Mouse (Mus musculus) olfactory bulb, adult 2 months (tissue): Measurements from ENCODE around the gene Tor2a.

Source experiments
- CTCF ChIP-seq: fragments of 200-500 bp; IDR thresholded peaks from 2 replicates; pipeline ENCODE4 v1.5.1; 2012; ENCODE audit warnings: low read depth, mild to moderate bottlenecking, low read length, moderate library complexity; ENCODE audit not compliant: insufficient read depth
- POLR2A ChIP-seq: fragments of 200-500 bp; IDR thresholded peaks from 2 replicates; pipeline ENCODE4 v1.6.1; 2012; ENCODE audit warnings: mild to moderate bottlenecking, low read depth, low read length, moderate library complexity; ENCODE audit not compliant: insufficient read depth

DNA sequence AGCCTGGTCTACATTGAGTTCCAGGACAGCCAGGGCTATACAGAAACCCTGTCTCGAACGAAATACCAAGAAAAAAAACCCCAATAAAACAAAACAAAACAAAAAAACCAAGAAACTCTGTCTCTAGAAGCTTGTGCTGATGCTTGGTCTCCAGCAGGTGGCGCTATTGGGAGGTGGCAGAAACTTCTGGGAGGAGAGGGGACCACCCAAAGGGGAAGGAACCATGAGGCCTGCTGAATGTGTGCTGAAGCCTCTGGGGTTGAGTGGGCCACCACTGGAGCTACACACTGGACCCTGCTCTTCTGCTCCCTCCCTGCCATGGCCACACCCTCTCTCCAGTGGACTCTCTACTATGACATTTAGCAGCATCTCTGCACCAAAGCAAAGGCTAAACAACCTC, 48.4 kb upstream of the Tor2a start:
- TF ChIP-seq POLR2A, result no peak
- TF ChIP-seq CTCF, result peak; percentile 79
